Mouse (Mus musculus): Measurements from ENCODE around the gene Tmem132b. TPM values are rescaled to one million over a fixed set of nuclear protein-coding genes. Genes with fewer than 3 reads are reported as not detected.

The Tmem132b gene
- total RNA-seq, 1 experiment from 2014 or later: not detected

GRCm38 (mm10) chr5:125568457-125568856, 36.9 kb downstream of the Tmem132b start:
- no peak for ATAC-seq (replicated peaks; ENCODE audit: low read depth, poor library complexity, severe bottlenecking)

GRCm38 (mm10) chr5:125572011-125572410, 40.4 kb downstream of the Tmem132b start:
- no peak for ATAC-seq (replicated peaks; ENCODE audit: low read depth, poor library complexity, severe bottlenecking)

DNA sequence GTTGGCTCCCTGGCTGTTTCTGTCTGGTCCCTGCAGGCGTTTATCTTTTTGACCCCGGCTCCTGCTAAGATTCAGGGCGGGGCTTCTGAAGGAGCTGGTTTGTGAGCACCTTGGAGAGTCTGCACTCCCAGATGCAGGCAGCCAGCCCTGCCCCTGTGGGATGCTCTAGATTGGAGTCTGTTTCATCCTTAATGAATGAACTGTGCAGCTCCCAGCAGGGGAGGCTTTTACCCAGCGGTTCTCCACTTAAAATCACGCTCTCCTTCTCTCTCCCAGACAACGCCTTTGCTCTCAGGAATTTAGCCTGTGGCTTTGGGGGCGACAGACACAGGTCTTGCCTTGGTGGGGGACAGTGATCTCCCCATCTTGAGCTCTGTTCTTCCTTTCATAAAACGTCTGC, 43.3 kb downstream of the Tmem132b start:
- ATAC-seq (replicated peaks; ENCODE audit: low read depth, poor library complexity, severe bottlenecking): no peak

DNA sequence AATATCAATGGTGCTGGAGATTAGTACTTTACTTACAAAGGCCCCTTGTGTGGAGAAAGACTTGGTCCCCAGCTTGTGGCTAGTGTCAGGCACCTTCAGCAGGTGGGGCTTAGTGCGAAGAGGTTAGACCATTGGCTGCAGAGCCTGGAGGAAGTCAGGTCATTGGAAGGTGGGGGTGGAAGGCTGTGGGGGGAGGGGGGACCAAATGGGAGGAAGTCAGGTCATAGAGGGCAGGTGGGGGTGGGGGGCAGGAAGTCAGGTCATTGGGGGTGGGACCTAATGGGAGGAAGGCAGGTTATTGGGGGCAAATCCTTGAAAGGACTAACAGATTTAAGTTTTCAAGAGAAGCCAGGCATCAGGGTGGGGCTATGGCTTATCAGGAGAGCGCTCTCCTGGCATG, 44.3 kb downstream of the Tmem132b start:
- ATAC-seq (replicated peaks; ENCODE audit: low read depth, poor library complexity, severe bottlenecking): no peak

GRCm38 (mm10) chr5:125578661-125579060, 47.1 kb downstream of the Tmem132b start:
- ATAC-seq (replicated peaks; ENCODE audit: low read depth, poor library complexity, severe bottlenecking): no peak

DNA sequence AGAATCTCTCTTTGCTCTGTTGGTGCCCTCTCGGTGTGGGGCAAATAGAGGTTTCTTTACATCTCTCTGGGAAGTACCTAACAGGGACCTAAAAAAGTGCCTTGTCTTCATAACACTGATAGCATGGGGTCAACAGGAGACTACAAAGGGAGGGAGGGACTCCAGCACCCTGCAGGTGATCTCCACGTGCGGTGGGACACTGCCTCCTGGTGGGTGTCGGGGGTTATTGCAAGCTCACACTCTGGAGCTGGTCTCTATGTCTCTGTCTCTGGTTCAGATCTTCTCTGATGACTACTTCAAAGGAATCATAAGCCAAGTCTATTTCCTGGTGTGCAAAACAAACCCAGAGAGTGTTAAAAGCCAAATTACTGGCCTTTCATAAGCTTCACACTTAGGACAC, 47.6 kb downstream of the Tmem132b start:
- no peak for ATAC-seq (replicated peaks; ENCODE audit: low read depth, poor library complexity, severe bottlenecking)

DNA sequence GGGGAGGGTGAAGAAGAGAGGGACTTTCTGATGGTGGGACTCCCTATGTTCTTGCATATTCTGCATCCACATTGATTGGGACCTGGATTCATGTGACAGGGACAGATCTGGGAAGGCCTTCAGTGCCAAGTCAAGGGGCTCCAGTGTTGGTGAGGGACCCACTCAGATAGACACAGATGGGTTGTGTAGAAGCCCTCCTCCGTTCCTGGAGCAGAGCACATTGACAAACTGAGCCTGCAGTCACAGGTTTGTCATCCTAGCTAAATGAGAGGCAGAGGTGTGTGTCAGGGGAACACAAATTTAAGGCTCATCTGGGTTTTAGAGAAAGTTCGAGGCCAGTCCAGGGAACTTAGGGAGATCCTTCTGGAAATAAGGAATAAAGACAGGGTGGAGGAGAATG, 51.7 kb downstream of the Tmem132b start:
- no peak for ATAC-seq (replicated peaks; ENCODE audit: low read depth, poor library complexity, severe bottlenecking)

- ATAC-seq (replicated peaks; ENCODE audit: low read depth, poor library complexity, severe bottlenecking): no peak
Measured at GRCm38 (mm10) chr5:125583836-125584235, 52.3 kb downstream of the Tmem132b start.

DNA sequence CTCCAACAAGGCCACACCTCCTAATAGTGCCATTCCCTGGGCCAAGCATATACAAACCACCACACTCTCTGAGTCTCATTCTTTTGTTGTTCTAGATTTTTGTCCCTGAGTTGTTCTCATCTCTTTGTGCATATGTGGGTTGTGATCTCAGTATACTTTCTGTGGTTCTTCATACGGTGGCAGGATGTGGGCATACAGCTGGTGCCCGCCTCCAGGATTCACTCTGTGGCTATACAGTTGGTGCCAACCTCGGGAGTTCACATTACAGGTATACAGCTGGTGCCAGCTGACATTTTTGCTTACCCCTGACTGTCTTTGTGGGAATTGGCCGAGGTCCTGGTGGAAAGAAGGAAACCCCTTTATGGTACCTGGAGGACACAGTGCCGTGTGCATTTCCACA, 53.6 kb downstream of the Tmem132b start:
- no peak for ATAC-seq (replicated peaks; ENCODE audit: low read depth, poor library complexity, severe bottlenecking)

- no peak for ATAC-seq (replicated peaks; ENCODE audit: low read depth, poor library complexity, severe bottlenecking)
Measured at GRCm38 (mm10) chr5:125588203-125588602, 56.6 kb downstream of the Tmem132b start.

GRCm38 (mm10) chr5:125588876-125589667, 57.5 kb downstream of the Tmem132b start:
- ATAC-seq (replicated peaks; ENCODE audit: low read depth, poor library complexity, severe bottlenecking): no peak

- ATAC-seq (replicated peaks; ENCODE audit: low read depth, poor library complexity, severe bottlenecking): no peak
Measured at GRCm38 (mm10) chr5:125598056-125598455, 66.5 kb downstream of the Tmem132b start.

DNA sequence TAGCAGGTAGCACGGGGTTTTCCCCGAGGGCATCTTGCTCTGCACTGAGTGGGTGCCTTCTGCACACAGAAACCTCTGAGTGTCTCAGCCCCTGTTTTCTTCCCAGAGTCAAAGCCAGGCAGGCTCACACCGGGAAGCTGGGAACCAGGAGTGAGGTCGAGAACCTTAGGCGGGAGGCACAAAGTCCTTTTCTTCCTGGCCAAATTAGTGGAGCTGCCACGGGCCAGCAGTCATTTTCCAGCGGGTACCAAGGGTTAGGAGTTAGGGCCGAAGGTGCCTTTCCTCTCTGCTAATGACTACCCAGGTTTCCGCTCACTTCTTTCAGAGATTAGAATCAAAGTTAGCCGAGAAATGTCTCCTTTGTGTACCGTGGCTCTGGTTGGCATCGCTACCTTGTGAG, 75.6 kb downstream of the Tmem132b start:
- no peak for ATAC-seq (replicated peaks; ENCODE audit: low read depth, poor library complexity, severe bottlenecking)

- ATAC-seq (replicated peaks; ENCODE audit: low read depth, poor library complexity, severe bottlenecking): no peak
Measured at GRCm38 (mm10) chr5:125609968-125610367, 78.4 kb downstream of the Tmem132b start.

DNA sequence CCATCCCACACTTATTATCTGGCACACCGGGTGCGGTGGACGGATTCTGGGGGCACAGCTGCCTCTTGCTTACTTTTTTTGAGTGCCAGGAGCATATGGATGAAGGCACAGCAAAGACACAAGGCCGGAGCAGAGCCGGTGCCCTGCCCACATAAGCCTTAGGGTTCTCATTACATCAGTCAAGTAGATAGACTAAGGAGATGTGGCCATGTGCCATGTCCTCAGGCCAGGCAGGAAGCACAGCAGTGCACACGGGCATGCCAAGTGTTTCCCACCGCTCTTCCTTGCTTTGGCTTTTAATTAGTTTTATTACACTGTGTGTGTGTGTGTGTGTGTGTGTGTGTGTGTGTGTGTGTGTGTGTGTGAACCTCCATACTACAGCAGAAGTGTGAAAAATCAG, 80.9 kb downstream of the Tmem132b start:
- no peak for ATAC-seq (replicated peaks; ENCODE audit: low read depth, poor library complexity, severe bottlenecking)

DNA sequence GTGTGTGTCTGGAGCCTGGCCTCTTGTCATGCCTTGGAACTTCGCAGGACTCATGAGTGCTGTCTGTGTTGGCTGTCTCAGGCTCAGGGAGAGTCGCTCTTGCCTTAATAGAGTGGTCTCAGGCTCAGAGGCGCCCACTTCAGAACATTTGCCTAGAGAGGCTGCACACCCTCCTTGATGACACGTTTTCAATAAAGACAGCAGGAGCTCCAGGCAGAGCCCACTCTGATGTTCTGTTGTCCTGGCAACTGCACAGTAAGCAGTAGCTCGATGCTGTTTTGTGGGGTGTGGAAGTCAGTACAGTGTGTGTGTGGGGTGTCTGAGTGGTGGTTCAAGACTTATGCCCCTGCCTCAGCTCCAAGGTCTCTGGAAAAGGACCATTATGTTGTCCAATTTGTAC, 81.6 kb downstream of the Tmem132b start:
- no peak for ATAC-seq (replicated peaks; ENCODE audit: low read depth, poor library complexity, severe bottlenecking)

- ATAC-seq (replicated peaks; ENCODE audit: low read depth, poor library complexity, severe bottlenecking): no peak
Measured at GRCm38 (mm10) chr5:125614348-125614747, 82.8 kb downstream of the Tmem132b start.

- no peak for ATAC-seq (replicated peaks; ENCODE audit: low read depth, poor library complexity, severe bottlenecking)
Measured at GRCm38 (mm10) chr5:125617050-125617449, 85.5 kb downstream of the Tmem132b start.

DNA sequence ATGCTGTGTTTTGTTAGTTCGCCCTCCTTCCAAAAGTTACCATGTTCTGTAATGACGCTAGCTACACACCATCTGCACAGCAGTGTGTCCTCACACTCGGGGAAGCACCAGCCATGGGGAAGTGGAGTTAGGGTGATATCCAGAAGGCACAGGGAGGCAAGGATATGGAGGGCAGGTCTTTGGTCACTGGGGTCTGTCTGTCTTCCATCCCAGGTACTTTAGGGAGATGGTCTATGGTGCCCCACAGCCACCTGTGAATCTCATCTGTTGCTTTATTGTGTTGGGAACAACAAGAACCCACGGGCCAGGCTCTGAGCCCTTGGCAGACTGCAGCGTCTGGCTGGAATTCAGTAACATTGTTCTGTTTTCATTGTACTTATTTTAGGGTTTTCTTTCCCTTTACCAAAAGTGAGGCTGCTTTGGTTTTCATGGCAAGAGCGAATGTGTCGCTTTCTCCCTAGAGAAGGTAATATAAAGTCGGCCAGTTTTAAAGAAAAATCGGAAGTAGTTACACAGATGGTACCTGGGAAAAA, 96.3 kb downstream of the Tmem132b start:
- no peak for ATAC-seq (replicated peaks; ENCODE audit: low read depth, poor library complexity, severe bottlenecking)

GRCm38 (mm10) chr5:125634666-125635065, 103.1 kb downstream of the Tmem132b start:
- no peak for ATAC-seq (replicated peaks; ENCODE audit: low read depth, poor library complexity, severe bottlenecking)

DNA sequence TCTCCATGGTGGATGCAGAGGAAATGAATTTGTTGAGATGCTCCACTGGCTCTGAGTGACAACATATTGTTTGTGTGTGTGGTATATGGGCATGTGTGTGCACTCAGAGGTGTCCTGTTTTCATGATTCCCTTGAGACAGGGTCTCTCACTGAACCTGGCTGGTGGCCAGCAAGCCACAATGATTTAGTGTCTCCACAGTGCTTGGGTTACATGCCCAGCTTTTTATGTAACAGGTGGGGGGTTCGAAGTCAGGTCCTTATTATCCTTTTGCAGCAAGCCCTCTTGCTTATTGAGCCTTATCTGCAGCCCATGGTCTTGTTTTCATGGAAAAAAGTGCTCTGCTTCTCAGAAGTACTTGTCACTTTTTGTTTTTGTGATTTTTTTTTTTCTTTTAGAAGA, 109.4 kb downstream of the Tmem132b start:
- ATAC-seq (replicated peaks; ENCODE audit: low read depth, poor library complexity, severe bottlenecking): no peak
